Mouse (Mus musculus) CH12.LX (cell line): ENCODE measurements around the gene Rnf144b.

ENCODE experiments used
- EP300 ChIP-seq: IDR thresholded peaks from 2 replicates; pipeline ENCODE4 v1.6.1; 2011; ENCODE audit warnings: low read length, improper control_type of control experiment
- USF1 ChIP-seq: IDR thresholded peaks from 2 replicates; pipeline ENCODE4 v1.6.1; 2014; ENCODE audit warnings: low read depth, mild to moderate bottlenecking, inconsistent platforms, low read length, improper control_type of control experiment

DNA sequence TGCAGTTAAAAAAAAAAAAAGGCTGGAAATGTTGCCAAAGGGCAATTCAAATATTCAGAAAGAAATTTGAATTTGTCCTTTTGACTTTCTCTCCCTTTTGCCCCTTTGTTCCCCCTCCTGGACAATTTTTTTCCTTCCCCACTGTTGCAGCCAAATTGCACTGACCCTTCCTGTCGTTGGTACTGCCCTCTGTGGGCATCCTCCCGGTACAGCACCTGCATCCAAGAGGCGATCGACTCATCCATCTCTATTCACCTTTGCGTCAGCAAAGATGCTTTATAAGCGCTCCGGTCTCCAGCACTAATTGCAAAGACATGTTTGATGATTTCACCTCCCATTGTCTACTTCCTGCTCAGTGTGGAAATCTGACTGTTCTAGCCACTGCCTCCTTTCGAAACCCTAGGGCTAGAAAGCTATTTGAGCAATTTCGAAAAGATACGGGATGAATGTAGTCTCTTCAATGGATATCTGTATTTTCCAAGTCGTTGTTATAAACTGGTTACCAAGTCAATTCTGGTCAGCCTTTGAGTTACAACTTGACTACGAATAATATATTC is 1.0 kb upstream of the Rnf144b start:
- no peak for TF ChIP-seq USF1
- TF ChIP-seq EP300, result no peak
